Mouse (Mus musculus) lung, embryonic 16.5 days (tissue): ENCODE results near the gene Cct5. TPM values are rescaled to one million over a fixed set of nuclear protein-coding genes. Genes with fewer than 3 reads are reported as not detected.

Experiments used
- ATAC-seq: fragments of 200-750 bp; cut with Nextera tagmentation; 2 replicates; pipeline ENCODE4 v1.8.0; 2017; ENCODE audit warnings: low read depth, mild to moderate bottlenecking, moderate library complexity
- H3K27ac ChIP-seq: fragments of 300-500 bp; sonication (generic); 2 replicates; pipeline ENCODE4 v1.5.1; 2014; ENCODE audit warnings: mild to moderate bottlenecking, control low read depth, low read length
- H3K27me3 ChIP-seq: fragments of 300-500 bp; sonication (generic); 2 replicates; pipeline ENCODE4 v1.6.1; 2014; ENCODE audit warnings: low read depth, low read length, mixed read lengths; ENCODE audit not compliant: control insufficient read depth, insufficient read depth
- H3K36me3 ChIP-seq: fragments of 300-500 bp; sonication (generic); 2 replicates; pipeline ENCODE4 v1.6.1; 2014; ENCODE audit warnings: low read length; ENCODE audit not compliant: control insufficient read depth, insufficient read depth
- H3K4me1 ChIP-seq: fragments of 300-500 bp; sonication (generic); replicated peaks from 2 replicates; pipeline ENCODE4 v1.6.1; 2014; ENCODE audit warnings: low read length, mixed read lengths; ENCODE audit not compliant: control insufficient read depth, insufficient read depth
- H3K4me2 ChIP-seq: fragments of 300-500 bp; sonication (generic); 2 replicates; pipeline ENCODE4 v1.6.1; 2014; ENCODE audit warnings: low read depth, low read length, control low read depth
- H3K4me3 ChIP-seq: fragments of 300-500 bp; sonication (generic); 2 replicates; pipeline ENCODE4 v1.5.1; 2014; ENCODE audit warnings: mild to moderate bottlenecking, low read length, control low read depth
- H3K9ac ChIP-seq: fragments of 300-500 bp; sonication (generic); 2 replicates; pipeline ENCODE4 v1.6.1; 2014; ENCODE audit warnings: low read length, control low read depth
- H3K9me3 ChIP-seq: fragments of 300-500 bp; sonication (generic); 2 replicates; pipeline ENCODE4 v1.6.1; 2016; ENCODE audit warnings: low read length; ENCODE audit not compliant: control insufficient read depth
- WGBS: fragments of 180-500 bp; shearing (Covaris S2); extraction: QIAGEN DNeasy Blood & Tissue Kit; methylation state at CpG from one replicate; pipeline ENCODE4 v1.1.7; 2014; 5-methylcytosine and 5-hydroxymethylcytosine counted together
- polyA plus RNA-seq: library from polyadenylated mRNA; unstranded; fragments of >200 nt; fragmentation: Nextera tagmentation; extraction: Ambion mirVana; gene quantifications from 2 replicates; pipeline ENCODE4 v1.2.1, GENCODE M21; 2015

Gene Cct5
- 452 and 461 TPM in 2 replicates for polyA plus RNA-seq

DNA sequence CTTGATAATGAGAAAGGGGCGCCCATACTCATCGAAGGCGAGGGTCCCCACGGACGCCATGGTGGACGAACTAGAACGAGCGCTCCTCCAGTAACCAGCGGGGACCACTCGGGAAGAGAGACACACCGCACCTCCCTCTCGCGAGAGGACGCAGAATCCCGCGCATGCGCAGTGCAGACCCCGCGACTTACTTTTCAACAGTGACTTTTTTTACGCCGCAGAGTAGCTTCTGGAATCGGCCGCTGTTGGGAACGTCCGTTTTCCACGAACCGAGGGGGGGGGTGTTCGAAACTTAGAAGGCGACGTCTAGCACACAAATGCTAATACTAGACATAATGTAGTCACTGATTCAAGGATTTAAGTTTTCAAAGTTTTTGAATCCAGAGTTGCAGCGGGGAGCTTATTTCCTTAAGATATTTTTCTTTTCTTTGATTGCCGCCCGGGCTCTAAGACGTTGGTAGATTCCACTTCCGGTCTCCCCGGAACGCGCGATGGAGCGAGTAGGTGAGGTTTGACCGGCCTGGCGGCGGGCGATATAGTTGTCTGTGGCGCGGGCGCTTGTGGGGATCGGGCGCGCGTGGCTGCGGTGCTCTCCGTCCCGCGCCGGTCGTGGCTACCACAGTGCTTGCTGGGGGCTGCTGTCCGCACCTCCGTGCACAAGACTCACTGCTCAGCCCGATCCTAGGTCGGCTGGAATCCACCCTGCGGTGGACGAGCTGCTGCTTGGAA lies at the start of gene Cct5, which contains the start of gene Fam173b:
Cct5 (minus strand) TSS at position 159 of the 729 bp plus-strand sequence.
Fam173b (plus strand) TSS at position 207 of the 729 bp plus-strand sequence.
- ATAC-seq: peak; percentile 90
- Histone ChIP-seq H3K9me3 (no peaks in the 10 kb centered on the region), H3K36me3 (peaks cover 6% of the 10 kb centered on the region; the same call in 1 of the 2 replicates), H3K4me2 (peak within 1 kb of the TSS; percentile 98), H3K4me1 (peaks cover 19% of the 10 kb centered on the region), H3K4me3 (peak within 1 kb of the TSS; percentile 97), H3K27me3 (no peaks in the 10 kb centered on the region), H3K27ac (peak within 1 kb of the TSS; percentile 96), H3K9ac (peak within 1 kb of the TSS; percentile 97)
- WGBS: under 1% methylated on average over 63 of the region's 63 CpGs

DNA sequence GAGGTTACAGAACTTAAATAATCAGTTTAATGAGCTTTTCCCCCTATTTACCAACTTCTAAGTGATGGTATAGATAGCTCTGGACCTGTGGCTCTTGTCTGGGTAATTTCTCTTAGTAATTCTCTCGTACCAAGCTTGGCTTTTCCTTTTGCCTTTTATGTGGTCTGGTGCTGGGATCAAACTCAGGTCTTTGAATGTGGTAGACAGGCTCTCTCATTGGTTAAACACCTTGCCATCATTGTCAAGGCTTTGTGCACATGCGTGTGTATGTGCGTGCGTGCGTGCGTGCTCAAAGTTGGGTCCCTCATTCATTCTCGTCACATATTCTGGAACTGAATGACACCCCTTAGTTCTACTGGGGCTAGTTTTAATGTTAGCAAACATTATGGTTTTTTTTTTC lies 49.2 kb upstream of the Cct5 start:
- Histone ChIP-seq H3K27ac (no peak overlapping the region), H3K4me1 (no peaks in the 10 kb centered on the region), H3K9me3 (no peaks in the 10 kb centered on the region), H3K4me2 (no peak overlapping the region), H3K9ac (no peak overlapping the region), H3K27me3 (no peaks in the 10 kb centered on the region), H3K4me3 (no peak overlapping the region), H3K36me3 (no peaks in the 10 kb centered on the region)
- ATAC-seq: no peak
- WGBS: 95% methylated on average over 7 of the region's 7 CpGs

DNA sequence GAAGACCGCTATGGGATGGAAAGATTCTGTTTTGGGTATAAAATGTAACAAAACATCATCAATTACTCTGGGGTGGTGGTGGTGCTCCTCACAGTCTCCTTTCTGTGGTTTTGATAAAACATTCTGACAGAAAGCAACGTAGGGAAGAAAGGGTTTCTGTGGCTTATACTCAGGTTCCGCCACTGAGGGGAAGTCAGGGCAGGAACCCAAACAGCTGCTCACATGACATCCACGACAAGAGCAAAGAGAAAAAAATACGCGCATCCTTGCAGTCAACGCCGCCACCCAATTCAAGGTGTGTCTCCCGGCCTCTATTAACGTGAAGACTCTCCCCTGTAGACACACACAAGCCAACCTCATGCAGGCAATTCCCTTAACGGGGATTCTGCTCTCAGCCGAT lies 48.1 kb upstream of the Cct5 start:
- no peak overlapping the region for H3K4me2 ChIP-seq
- no peak overlapping the region for H3K9ac ChIP-seq
- no peaks in the 10 kb centered on the region for H3K4me1 ChIP-seq
- no peak overlapping the region for H3K27ac ChIP-seq
- no peak for ATAC-seq
- H3K27me3 ChIP-seq: no peaks in the 10 kb centered on the region
- 89% methylated on average over 12 of the region's 12 CpGs for WGBS
- H3K4me3 ChIP-seq: no peak overlapping the region
- no peaks in the 10 kb centered on the region for H3K36me3 ChIP-seq
- no peaks in the 10 kb centered on the region for H3K9me3 ChIP-seq

DNA sequence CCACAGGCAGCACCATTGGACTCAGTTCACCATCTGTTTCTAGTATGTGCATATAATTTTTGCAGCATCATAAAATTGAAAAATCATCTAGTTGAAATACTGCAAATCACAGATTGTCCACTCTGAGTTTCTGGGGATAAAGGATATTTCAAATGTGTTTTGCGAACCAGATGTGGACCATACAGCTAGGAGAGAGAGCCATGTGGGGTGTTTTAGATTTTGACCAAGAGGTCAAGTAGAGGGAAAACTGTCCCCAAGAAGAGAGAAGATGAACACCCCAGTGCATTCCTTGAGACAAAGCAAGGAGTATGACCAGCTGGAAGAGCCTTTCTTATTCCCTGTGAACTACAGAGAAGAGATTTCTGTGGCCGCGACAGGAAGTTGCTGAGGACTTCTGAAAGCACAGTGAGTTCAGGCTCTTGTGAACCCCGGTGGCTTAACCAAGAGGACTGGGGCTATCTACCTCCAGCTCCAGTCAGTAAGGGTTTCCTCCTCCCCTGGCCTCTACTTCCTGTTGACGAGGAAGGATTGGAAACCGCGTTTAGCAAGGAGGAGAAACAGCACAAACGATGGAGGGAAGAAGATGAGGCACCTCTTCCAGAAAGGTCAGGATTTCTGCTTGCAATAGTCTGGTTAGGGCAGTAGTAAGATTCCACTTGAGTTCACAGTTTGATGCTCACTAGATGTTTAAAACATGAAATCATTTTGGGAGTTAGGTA lies 46.4 kb upstream of the Cct5 start:
- H3K36me3 ChIP-seq: no peaks in the 10 kb centered on the region
- H3K4me1 ChIP-seq: no peaks in the 10 kb centered on the region
- H3K9ac ChIP-seq: no peak overlapping the region
- H3K4me3 ChIP-seq: no peak overlapping the region
- WGBS: 65% methylated on average over 8 of the region's 8 CpGs
- H3K4me2 ChIP-seq: no peak overlapping the region
- H3K9me3 ChIP-seq: no peaks in the 10 kb centered on the region
- no peak overlapping the region for H3K27ac ChIP-seq
- no peaks in the 10 kb centered on the region for H3K27me3 ChIP-seq
- ATAC-seq: no peak

DNA sequence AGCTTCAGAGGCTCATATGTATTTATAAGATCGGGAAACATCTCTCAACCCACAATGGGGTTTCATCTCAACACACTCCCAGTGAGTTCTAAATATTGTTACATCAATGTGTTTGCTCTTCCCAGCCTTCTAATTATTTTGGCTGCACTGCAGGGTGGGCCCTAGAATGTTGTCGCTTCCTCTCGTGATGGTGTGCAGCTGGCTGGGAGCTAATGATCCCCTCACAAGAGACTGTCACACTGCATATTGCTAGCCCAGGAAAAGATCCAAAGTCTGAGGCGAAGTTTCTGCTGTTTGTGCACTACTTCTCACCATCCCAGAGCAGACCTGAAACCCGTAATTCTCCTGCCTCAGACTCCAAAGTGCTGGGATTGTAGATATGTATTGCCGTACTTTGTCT lies 45.6 kb upstream of the Cct5 start:
- H3K4me2 ChIP-seq: no peak overlapping the region
- H3K27me3 ChIP-seq: no peaks in the 10 kb centered on the region
- WGBS: 77% methylated on average over 6 of the region's 6 CpGs
- no peaks in the 10 kb centered on the region for H3K36me3 ChIP-seq
- H3K9me3 ChIP-seq: no peaks in the 10 kb centered on the region
- H3K9ac ChIP-seq: no peak overlapping the region
- no peak for ATAC-seq
- H3K27ac ChIP-seq: no peak overlapping the region
- no peak overlapping the region for H3K4me3 ChIP-seq
- H3K4me1 ChIP-seq: no peaks in the 10 kb centered on the region

DNA sequence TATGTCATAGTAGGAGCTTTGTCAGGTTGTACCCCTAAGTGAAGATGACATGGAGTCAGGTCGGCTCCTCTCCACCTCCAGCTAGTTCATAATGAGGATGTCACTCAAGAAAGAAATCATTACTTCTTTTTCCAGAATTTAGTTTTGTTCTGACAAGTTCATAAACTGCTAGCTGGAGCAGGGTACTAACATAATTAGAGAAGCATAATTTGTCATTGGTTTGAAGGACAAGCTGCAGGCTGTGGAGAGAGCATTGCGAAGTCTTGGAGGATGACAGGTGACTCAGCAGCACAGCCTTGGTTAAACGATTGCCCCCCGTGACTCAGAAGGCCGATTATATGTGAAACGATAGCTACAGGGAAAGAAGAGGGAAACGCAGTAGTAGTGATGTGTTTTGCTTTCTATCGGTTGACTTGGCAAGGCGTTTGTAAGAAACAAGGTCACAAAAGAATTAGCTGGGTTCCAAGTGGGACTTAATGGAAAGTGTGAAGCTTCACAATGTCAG lies 34.5 kb upstream of the Cct5 start:
- Histone ChIP-seq H3K4me2 (no peak overlapping the region), H3K4me1 (no peaks in the 10 kb centered on the region), H3K36me3 (no peaks in the 10 kb centered on the region), H3K9me3 (no peaks in the 10 kb centered on the region), H3K27me3 (no peaks in the 10 kb centered on the region), H3K4me3 (no peak overlapping the region), H3K9ac (no peak overlapping the region), H3K27ac (no peak overlapping the region)
- WGBS: 76% methylated on average over 9 of the region's 9 CpGs
- no peak for ATAC-seq

DNA sequence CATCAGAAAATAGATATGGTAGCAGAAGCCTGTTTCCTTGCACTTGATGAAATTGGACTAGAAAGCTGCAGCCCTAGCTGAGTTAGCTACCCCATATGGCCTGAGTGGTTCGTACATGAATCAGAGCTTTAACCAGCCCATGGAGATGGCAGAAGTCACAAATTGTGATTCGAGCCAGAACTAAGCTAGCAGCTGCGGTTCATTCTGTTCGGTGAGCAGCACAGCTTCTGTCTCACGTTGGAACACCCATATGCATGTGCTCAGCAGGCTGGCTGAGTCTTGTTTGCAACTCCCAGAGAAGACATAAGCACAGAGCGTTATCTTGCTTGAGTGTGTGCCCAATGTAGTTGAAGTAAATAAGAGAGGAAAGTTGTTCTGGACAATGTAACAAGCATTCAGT lies 33.0 kb upstream of the Cct5 start:
- H3K4me3 ChIP-seq: no peak overlapping the region
- H3K9me3 ChIP-seq: no peaks in the 10 kb centered on the region
- no peak overlapping the region for H3K27ac ChIP-seq
- no peaks in the 10 kb centered on the region for H3K4me1 ChIP-seq
- ATAC-seq: no peak
- no peak overlapping the region for H3K4me2 ChIP-seq
- no peak overlapping the region for H3K9ac ChIP-seq
- 84% methylated on average over 6 of the region's 6 CpGs for WGBS
- H3K27me3 ChIP-seq: no peaks in the 10 kb centered on the region
- no peaks in the 10 kb centered on the region for H3K36me3 ChIP-seq

DNA sequence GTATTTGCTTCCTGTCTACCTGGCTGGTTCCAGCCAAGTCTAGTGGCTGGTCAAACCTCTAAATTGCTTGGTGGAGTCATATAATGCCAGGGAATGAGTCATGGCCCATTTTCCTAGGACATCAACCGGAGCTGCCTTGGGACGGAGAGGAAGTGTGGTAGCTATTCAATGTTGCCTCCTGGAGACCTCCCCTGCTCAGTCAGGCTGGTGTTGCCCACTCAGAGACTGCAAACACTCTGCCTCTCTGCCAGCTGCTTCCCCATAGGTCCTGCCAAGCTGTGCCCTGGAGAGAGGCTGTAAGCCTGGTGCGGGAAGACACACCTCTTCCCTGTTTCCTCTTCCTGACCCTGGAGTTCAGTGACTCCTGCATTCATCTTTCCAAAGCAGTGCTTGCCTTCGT lies 30.9 kb upstream of the Cct5 start:
- Histone ChIP-seq H3K27ac (no peak overlapping the region), H3K9ac (no peak overlapping the region), H3K4me1 (no peaks in the 10 kb centered on the region), H3K36me3 (no peaks in the 10 kb centered on the region), H3K9me3 (no peaks in the 10 kb centered on the region), H3K4me3 (no peak overlapping the region), H3K4me2 (no peak overlapping the region), H3K27me3 (no peaks in the 10 kb centered on the region)
- 72% methylated on average over 4 of the region's 4 CpGs for WGBS
- no peak for ATAC-seq

DNA sequence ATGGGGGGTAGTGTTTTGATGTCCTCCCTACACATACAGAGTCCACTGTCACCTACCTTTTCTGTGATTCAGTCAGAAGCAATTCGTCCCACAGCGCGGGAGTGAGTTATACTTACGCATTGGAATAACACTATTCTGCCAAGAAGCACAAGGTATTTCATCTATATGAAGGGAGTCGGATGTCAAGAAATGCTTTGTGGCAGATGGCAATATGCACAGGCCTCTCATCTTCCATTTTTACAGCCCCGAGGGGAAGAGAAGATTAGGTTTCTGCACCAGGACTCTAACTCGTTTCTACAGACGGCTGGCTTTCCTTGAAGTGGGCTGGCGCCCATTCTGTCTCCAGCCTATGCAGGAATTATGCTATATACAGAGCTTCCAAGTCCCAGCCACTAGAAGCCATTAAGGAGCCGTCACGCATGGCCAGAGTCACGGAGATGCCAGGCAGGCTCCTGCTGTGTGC lies 29.8 kb upstream of the Cct5 start:
- H3K4me1 ChIP-seq: peaks cover 3% of the 10 kb centered on the region; the same call in 1 of the 2 replicates
- no peak overlapping the region for H3K4me3 ChIP-seq
- no peaks in the 10 kb centered on the region for H3K9me3 ChIP-seq
- no peak overlapping the region for H3K27ac ChIP-seq
- H3K36me3 ChIP-seq: no peaks in the 10 kb centered on the region
- H3K4me2 ChIP-seq: no peak overlapping the region
- H3K27me3 ChIP-seq: no peaks in the 10 kb centered on the region
- no peak for ATAC-seq
- H3K9ac ChIP-seq: no peak overlapping the region
- WGBS: 80% methylated on average over 12 of the region's 12 CpGs
